Mouse (Mus musculus) liver, embryonic 15.5 days (tissue): ENCODE measurements around the gene Ttl. TPM values are rescaled to one million over a fixed set of nuclear protein-coding genes. Genes with fewer than 3 reads are reported as not detected.
A peak's percentile ranks its signal among the peaks of the same experiment; 100 is the strongest.

Experiments used
- ATAC-seq: fragments of 200-750 bp; cut with Nextera tagmentation; 2 replicates; pipeline ENCODE4 v1.8.0; 2017; ENCODE audit warnings: moderate number of reproducible peaks, mild to moderate bottlenecking, moderate library complexity; ENCODE audit not compliant: insufficient read depth
- H3K27ac ChIP-seq: fragments of 300-500 bp; sonication (generic); replicated peaks from 2 replicates; pipeline ENCODE4 v1.5.1; 2015; ENCODE audit warnings: mild to moderate bottlenecking, inconsistent platforms
- H3K27me3 ChIP-seq: fragments of 300-500 bp; sonication (generic); 2 replicates; pipeline ENCODE4 v1.6.1; 2015; ENCODE audit warnings: mild to moderate bottlenecking, inconsistent platforms
- H3K36me3 ChIP-seq: fragments of 300-500 bp; sonication (generic); replicated peaks from 2 replicates; pipeline ENCODE4 v1.6.1; 2015; ENCODE audit warnings: moderate library complexity, mild to moderate bottlenecking, inconsistent platforms
- H3K4me1 ChIP-seq: fragments of 300-500 bp; sonication (generic); replicated peaks from 2 replicates; pipeline ENCODE4 v1.6.1; 2015; ENCODE audit warnings: inconsistent platforms
- H3K4me2 ChIP-seq: fragments of 300-500 bp; sonication (generic); 2 replicates; pipeline ENCODE4 v1.6.1; 2015; ENCODE audit warnings: moderate library complexity, mild to moderate bottlenecking, inconsistent platforms
- H3K4me3 ChIP-seq: fragments of 300-500 bp; sonication (generic); replicated peaks from 2 replicates; pipeline ENCODE4 v1.5.1; 2015; ENCODE audit warnings: mild to moderate bottlenecking, inconsistent platforms
- H3K9ac ChIP-seq: fragments of 300-500 bp; sonication (generic); 2 replicates; pipeline ENCODE4 v1.6.1; 2015; ENCODE audit warnings: moderate library complexity, mild to moderate bottlenecking, inconsistent platforms
- H3K9me3 ChIP-seq: fragments of 300-500 bp; sonication (generic); replicated peaks from 2 replicates; pipeline ENCODE4 v1.6.1; 2016; ENCODE audit warnings: inconsistent platforms
- WGBS: fragments of 180-500 bp; shearing (Covaris S2); methylation state at CpG from one replicate; pipeline ENCODE4 v1.1.7; 2015; ENCODE audit warnings: mixed read lengths; ENCODE audit not compliant: insufficient replicate concordance; 5-methylcytosine and 5-hydroxymethylcytosine counted together
- polyA plus RNA-seq: library from polyadenylated mRNA; unstranded; fragments of >200 nt; fragmentation: Nextera tagmentation; extraction: Ambion mirVana; gene quantifications from 2 replicates; pipeline ENCODE4 v1.2.1, GENCODE M21; 2015

Ttl gene
- polyA plus RNA-seq, 1 experiment from 2014 or later: 1.8 TPM

DNA sequence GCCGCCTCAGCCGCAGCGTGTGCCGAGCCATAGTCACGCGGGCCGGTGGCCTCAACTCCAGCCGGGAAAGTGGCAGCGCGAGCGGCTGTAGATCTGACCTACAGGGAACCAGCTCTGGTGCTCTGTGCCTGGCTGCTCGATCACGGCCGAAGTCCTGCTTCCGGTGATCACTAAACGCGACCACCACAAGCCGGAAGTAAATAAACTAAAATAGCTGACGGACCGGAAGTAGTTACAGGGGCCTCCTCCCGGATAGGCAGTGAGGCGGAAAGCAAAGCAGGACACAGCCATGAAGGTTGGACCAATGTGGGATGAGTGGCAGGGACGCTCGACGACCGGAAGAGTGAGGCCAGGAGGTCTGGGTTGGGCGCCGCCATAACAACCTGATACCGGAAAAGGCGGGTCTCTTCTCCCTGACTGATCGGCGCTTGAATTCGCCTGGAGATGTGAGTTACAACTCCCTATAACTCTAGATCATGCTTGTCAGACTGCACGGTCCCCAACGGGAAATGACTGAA is 63.7 kb downstream of the Ttl start, which contains the start of gene Chchd5:
Gene Chchd5 (plus strand): TSS at position 289 of the 518 bp plus-strand sequence.
- ATAC-seq: peak; percentile 99
- H3K36me3 ChIP-seq: peaks cover 48% of the 10 kb centered on the region

GRCm38 (mm10) chr2:129129987-129130545 is 64.3 kb downstream of the Ttl start:
- ATAC-seq: peak; percentile 43
- Histone ChIP-seq H3K27me3 (no peaks in the 10 kb centered on the region), H3K4me3 (peak overlapping the region; percentile 78), H3K36me3 (peaks cover 42% of the 10 kb centered on the region), H3K4me1 (peaks cover 28% of the 10 kb centered on the region), H3K27ac (peak overlapping the region; percentile 88), H3K9ac (peak overlapping the region; percentile 76), H3K9me3 (no peaks in the 10 kb centered on the region), H3K4me2 (peak overlapping the region; percentile 93)
- 33% methylated on average over 18 of the region's 18 CpGs for WGBS

More for the DNA sequence above, 63.7 kb downstream of the Ttl start, which contains the start of gene Chchd5:
- peaks cover 28% of the 10 kb centered on the region for H3K4me1 ChIP-seq
- peak within 1 kb of the TSS; percentile 76 for H3K9ac ChIP-seq
- H3K9me3 ChIP-seq: no peaks in the 10 kb centered on the region
- no peaks in the 10 kb centered on the region for H3K27me3 ChIP-seq
- peak within 1 kb of the TSS; percentile 93 for H3K4me2 ChIP-seq
- peak within 1 kb of the TSS; percentile 88 for H3K27ac ChIP-seq
- under 1% methylated on average over 35 of the region's 35 CpGs for WGBS
- H3K4me3 ChIP-seq: peak within 1 kb of the TSS; percentile 78

- Histone ChIP-seq H3K36me3 (peaks cover 35% of the 10 kb centered on the region), H3K27me3 (no peaks in the 10 kb centered on the region), H3K27ac (no peak overlapping the region), H3K4me3 (peak overlapping the region; percentile 78), H3K4me2 (peak overlapping the region; percentile 93), H3K4me1 (peaks cover 28% of the 10 kb centered on the region), H3K9me3 (no peaks in the 10 kb centered on the region), H3K9ac (peak overlapping the region; percentile 76)
- no peak for ATAC-seq
- 91% methylated on average over 2 of the region's 2 CpGs for WGBS
Measured at GRCm38 (mm10) chr2:129130776-129131175, 65.0 kb downstream of the Ttl start.

- Histone ChIP-seq H3K4me1 (peaks cover 28% of the 10 kb centered on the region), H3K4me3 (no peak overlapping the region), H3K36me3 (peaks cover 24% of the 10 kb centered on the region), H3K27ac (no peak overlapping the region), H3K27me3 (no peaks in the 10 kb centered on the region), H3K9ac (no peak overlapping the region), H3K9me3 (no peaks in the 10 kb centered on the region), H3K4me2 (no peak overlapping the region)
- no peak for ATAC-seq
- 80% methylated on average over 7 of the region's 7 CpGs for WGBS
Measured at GRCm38 (mm10) chr2:129132231-129132630, 66.5 kb downstream of the Ttl start.

GRCm38 (mm10) chr2:129133006-129133805 is 67.5 kb downstream of the Ttl start:
- ATAC-seq: no peak
- no peaks in the 10 kb centered on the region for H3K27me3 ChIP-seq
- no peak overlapping the region for H3K9ac ChIP-seq
- H3K36me3 ChIP-seq: peaks cover 22% of the 10 kb centered on the region
- peaks cover 28% of the 10 kb centered on the region for H3K4me1 ChIP-seq
- no peak overlapping the region for H3K27ac ChIP-seq
- 83% methylated on average over 14 of the region's 14 CpGs for WGBS
- H3K4me3 ChIP-seq: no peak overlapping the region
- no peak overlapping the region for H3K4me2 ChIP-seq
- H3K9me3 ChIP-seq: no peaks in the 10 kb centered on the region

- Histone ChIP-seq H3K9me3 (no peaks in the 10 kb centered on the region), H3K27me3 (0 out of 2 replicates have a peak, but pooled peaks cover 3% of the 10 kb centered on the region), H3K4me2 (no peak overlapping the region), H3K4me3 (no peak overlapping the region), H3K4me1 (no peaks in the 10 kb centered on the region), H3K36me3 (no peaks in the 10 kb centered on the region), H3K27ac (no peak overlapping the region), H3K9ac (no peak overlapping the region)
- no peak for ATAC-seq
- WGBS: 73% methylated on average over 10 of the region's 10 CpGs
Measured at GRCm38 (mm10) chr2:129139906-129140305, 74.2 kb downstream of the Ttl start.

Other genes with a start within 250 kb of the Ttl start
- gene Tmem87b, start 247.8 kb upstream of the Ttl start, polyA plus RNA-seq: 8.7 and 8.8 TPM in 2 replicates
- 0.35 and 0.40 TPM in 2 replicates for gene Fbln7, start 203.0 kb upstream of the Ttl start, polyA plus RNA-seq
- 2.1 and 2.7 TPM in 2 replicates for gene Zc3h8, start 121.9 kb upstream of the Ttl start, polyA plus RNA-seq
- 0.47 and 0.66 TPM in 2 replicates for gene Zc3h6, start 98.5 kb upstream of the Ttl start, polyA plus RNA-seq
- gene Gm10762, start 98.2 kb upstream of the Ttl start, polyA plus RNA-seq: 2.9 and 3.3 TPM in 2 replicates
- not detected in 2 replicates for gene Vinac1, start 17.8 kb upstream of the Ttl start, polyA plus RNA-seq
- 12.2 and 12.9 TPM in 2 replicates for gene Polr1b, start 35.1 kb downstream of the Ttl start, polyA plus RNA-seq
- gene Chchd5, start 63.8 kb downstream of the Ttl start, polyA plus RNA-seq: 9.5 and 10.7 TPM in 2 replicates
- 42.8 and 48.3 TPM in 2 replicates for gene Slc20a1, start 132.8 kb downstream of the Ttl start, polyA plus RNA-seq
- 25.9 and 26.7 TPM in 2 replicates for gene Ckap2l, start 231.3 kb downstream of the Ttl start, polyA plus RNA-seq
- gene Il1a, start 244.0 kb downstream of the Ttl start, polyA plus RNA-seq: 3.4 and 4.3 TPM in 2 replicates